Mouse (Mus musculus) frontal cortex, postnatal 10 days (tissue): ENCODE results near the gene Crmp1.

Experiments
- DNase-seq, 2 experiments: peaks; one replicate each; pipeline ENCODE4 v3.0.0; 2022; ENCODE audit warnings: low spot score in 2 of 2, mixed read lengths in 1 of 2

The Crmp1 gene

GRCm38 (mm10) chr5:37298370-37298769, 56.6 kb downstream of the Crmp1 start:
- peak in 1 of 2 experiments; percentile 21 for DNase-seq

GRCm38 (mm10) chr5:37310026-37310425, 68.3 kb downstream of the Crmp1 start:
- DNase-seq, result no peak

GRCm38 (mm10) chr5:37312980-37313722, 71.4 kb downstream of the Crmp1 start:
- no peak for DNase-seq

- no peak for DNase-seq
These were observed 77.0 kb downstream of the Crmp1 start for GRCm38 (mm10) chr5:37318715-37319114.

DNA sequence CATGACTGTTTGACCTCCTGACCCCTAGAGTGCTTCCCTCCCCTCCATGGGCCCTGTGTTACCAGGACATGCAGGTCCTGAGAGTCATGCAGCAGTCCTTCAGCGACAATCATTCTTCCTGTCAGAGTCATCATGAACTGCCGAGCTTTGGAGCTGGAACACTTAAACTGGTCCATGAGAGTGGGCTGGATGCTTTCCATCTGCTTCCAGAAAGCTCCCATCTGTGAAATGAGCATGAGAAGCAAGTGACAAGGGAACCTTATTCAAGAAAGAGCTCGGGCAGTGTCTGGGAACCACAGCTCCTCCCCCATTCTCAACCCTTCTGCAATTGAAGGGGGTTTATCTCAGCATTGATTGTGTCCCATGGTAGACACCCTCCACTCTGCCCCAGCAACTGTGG, 78.4 kb downstream of the Crmp1 start:
- DNase-seq, result no peak

- DNase-seq, result no peak
These were observed 79.0 kb downstream of the Crmp1 start for GRCm38 (mm10) chr5:37320761-37321160.

DNA sequence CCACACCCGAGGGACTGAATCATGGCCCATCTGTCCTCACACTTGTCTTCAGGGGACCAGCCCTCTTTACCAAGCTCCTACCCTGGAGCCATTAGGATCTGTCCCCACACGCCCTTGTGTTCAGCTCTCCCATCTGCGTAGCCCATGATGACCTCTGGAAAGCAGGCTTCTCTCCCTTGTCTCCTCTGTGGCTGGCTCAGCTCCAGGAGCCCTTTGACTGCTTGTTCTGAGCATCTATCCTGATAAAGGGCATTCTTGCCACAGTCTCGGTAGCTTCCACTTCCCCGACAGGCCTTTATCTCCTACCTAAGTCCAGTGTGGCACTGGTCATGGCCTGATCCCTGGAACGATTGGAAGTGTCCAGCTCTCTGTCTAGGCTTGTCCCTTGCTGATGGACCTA, 84.9 kb downstream of the Crmp1 start:
- no peak for DNase-seq

DNA sequence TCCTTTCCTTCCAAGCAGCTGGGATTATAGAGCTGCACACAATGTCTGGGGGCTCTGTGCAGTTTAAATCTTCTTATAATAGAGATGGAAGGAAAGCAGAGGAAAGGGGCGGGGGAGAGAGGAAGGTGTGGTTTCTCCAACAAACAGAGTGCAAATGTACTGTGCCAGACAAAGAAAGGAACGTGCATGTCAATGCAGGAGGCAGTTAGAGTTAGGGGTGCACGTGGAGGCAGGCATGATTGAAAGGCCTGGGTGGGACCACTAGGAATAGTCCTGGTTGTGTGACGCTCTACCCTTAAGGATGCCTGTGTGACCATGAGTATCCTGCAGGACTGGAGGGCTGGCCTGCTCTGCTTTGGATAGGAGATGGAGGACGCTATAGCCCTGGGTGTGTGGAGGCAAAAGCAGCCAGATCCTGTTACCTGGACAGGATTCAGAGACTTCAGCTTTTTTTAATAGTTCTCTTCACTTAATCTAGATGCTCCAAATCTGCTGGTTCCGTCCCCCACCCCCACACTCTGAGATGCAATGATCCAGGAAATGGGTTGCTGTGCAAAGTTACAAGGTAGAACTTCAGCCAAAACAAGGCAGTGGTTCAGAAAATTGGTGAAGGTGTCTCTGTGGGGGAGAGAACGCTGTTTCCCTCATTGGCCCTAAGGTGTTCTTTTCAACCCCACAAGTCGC, 88.9 kb downstream of the Crmp1 start:
- no peak for DNase-seq

DNA sequence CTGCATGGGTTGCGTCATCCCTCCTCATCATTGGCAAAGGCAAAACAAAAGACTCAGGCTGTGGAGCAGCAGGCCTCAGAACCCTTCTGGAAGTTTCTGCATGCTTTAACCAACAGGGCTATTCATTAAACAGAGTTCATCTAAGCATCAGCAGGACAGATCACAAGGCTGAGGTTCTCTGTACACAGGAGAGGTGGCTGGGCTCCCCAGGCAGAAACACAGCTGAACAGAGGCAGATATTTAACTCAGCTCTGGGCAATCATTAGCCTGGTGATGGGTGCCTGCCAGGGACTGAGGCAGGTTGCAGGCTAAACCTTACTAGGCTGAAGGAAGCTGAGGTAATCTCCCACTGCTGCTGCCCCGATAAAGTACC, 89.4 kb downstream of the Crmp1 start:
- no peak for DNase-seq

DNA sequence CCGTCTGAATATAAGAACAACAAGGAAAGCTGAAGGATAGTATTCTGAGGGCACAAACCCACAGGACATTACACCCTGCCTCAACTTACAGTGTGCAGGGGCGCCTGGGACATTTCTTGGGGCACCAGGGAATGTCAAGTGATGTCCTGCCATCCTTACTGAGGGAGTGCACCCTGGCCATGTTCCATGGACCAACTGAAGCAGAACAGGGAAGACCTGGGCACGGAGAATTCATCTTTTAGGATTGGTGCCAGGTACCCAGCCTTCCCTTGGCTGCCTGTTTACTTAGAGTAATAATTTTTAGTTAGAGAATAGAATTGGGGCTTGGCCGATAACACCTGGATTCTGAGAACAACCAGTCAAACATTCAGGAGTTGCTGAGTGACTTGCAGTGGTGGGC, 90.3 kb downstream of the Crmp1 start:
- DNase-seq, result no peak

- DNase-seq, result no peak
These were observed 93.3 kb downstream of the Crmp1 start for GRCm38 (mm10) chr5:37335061-37335460.

DNA sequence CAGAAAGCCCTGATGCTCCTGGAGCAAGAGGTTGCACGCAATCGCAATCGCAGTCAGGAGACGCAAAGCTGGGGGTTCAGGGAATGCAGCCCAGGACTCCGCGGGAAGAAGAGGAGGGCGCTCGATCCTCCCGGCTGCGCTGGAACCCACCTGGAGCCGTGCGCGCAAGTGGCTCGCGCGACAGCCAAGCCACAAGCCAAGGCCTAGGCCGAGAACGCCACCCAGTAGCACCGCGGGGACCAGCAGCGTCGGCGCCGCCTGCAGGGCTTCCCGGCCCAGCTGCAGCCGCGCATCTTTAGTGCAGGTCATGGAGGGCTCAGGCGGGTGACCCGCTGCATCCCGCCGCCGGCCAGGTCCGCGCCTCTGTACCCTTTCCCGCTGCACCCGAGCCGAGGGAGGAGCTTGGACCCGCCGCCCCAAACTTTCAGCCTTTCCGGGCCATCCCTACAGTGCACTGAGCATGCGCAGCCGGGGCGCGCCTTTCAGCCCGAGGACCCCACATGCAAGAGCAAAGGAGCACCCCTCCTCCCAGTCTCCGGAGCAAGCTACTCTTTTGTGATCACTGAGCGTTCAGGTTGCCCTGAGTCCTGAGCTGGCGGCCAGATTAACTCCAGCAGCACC, 94.9 kb downstream of the Crmp1 start, which contains the start of gene Evc:
TSS of gene Evc (minus strand) at position 410 of the 621 bp plus-strand sequence.
- peak in 1 of 2 experiments; percentile 31 for DNase-seq

DNA sequence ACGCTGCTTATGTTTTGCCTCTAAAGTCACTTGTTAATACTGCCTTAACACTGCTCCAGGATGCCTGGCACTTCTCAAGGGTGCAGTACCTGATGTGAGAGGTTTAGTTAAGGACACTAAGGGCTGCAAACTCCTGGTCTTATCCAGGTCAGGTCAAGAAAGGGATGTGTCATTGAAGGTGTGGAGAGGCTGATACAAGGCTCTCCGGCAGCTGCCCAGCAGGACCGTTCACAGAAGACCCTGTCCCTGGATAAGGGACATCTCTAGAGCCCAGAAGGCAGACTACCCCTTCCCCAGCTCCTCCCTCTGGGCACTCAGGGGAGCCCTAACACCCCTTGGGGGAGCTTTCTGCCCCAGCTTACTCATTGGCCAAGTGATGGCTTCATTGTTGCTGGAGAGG, 96.0 kb downstream of the Crmp1 start:
- no peak for DNase-seq

GRCm38 (mm10) chr5:37338288-37338687, 96.5 kb downstream of the Crmp1 start, which contains the start of gene Evc2:
TSS of gene Evc2 (plus strand) at chr5:37338499.
- peak; percentile 53 to 60 for DNase-seq
